Mouse (Mus musculus) brain, embryonic 14.5 days (tissue): ENCODE data around the gene Jarid2.

Experiments
- CTCF ChIP-seq: fragments of 200-500 bp; IDR thresholded peaks from 2 replicates; pipeline ENCODE4 v1.5.1; 2012; ENCODE audit warnings: inconsistent platforms, mild to moderate bottlenecking, moderate library complexity, borderline replicate concordance; ENCODE audit not compliant: insufficient read depth, insufficient read length; ENCODE audit errors: extremely low read depth
- POLR2A ChIP-seq: fragments of 200-500 bp; IDR thresholded peaks from 2 replicates; pipeline ENCODE4 v1.6.1; 2012; ENCODE audit warnings: mild to moderate bottlenecking, inconsistent platforms, borderline replicate concordance; ENCODE audit not compliant: poor library complexity, insufficient read depth, insufficient read length, severe bottlenecking; ENCODE audit errors: extremely low read depth

DNA sequence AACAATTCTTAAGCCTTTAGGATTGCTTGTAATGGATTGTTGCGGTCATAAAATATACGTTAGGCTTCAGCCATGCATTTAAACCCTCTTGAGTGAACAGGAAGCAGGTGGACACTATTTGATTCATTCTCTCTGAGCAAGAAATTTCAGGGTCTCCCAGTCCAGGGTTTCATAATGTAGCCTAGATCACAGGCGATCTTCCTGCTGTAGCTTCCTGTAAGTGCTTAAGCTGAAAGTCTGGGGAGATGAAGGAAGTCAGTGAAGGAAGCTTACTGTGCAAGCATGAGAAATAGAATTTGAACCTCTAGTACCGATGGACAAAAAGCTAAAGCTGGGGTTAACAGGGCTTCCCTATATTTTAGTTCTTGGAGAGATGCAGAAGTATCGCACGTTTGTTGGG is 38.5 kb downstream of the Jarid2 start:
- no peak for TF ChIP-seq CTCF
- no peak for TF ChIP-seq POLR2A
